Mouse (Mus musculus) cerebellum, adult (tissue): ENCODE data around the gene Wdr43.

ENCODE experiments used
- ATAC-seq: cut with Nextera tagmentation; 2 replicates; pipeline ENCODE4 v1.9.2; 2017; ENCODE audit warnings: mild to moderate bottlenecking, moderate library complexity, mixed read lengths; ENCODE audit not compliant: insufficient number of reproducible peaks, low FRiP score, low TSS enrichment

Wdr43 gene

DNA sequence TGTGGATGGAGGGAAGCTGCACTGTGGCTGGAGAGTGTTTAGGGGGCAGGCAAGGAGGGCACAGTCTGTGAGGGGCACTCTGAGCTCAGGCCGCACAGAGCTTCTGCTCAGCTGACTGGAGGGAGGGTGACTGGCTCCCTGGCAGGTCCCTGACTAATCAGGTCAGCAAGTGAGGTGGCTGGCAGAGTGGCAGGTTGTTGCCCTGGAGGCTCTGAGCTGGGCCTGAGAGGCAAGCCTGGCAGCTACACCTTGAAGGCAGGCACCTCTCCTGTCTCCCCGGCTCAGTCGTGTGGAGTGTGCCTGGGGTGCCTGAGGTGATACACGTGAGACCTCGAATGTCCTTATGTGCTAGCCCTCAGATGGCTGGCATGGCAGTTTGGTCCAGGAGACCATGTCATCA lies 80.7 kb downstream of the Wdr43 start:
- no peak for ATAC-seq

DNA sequence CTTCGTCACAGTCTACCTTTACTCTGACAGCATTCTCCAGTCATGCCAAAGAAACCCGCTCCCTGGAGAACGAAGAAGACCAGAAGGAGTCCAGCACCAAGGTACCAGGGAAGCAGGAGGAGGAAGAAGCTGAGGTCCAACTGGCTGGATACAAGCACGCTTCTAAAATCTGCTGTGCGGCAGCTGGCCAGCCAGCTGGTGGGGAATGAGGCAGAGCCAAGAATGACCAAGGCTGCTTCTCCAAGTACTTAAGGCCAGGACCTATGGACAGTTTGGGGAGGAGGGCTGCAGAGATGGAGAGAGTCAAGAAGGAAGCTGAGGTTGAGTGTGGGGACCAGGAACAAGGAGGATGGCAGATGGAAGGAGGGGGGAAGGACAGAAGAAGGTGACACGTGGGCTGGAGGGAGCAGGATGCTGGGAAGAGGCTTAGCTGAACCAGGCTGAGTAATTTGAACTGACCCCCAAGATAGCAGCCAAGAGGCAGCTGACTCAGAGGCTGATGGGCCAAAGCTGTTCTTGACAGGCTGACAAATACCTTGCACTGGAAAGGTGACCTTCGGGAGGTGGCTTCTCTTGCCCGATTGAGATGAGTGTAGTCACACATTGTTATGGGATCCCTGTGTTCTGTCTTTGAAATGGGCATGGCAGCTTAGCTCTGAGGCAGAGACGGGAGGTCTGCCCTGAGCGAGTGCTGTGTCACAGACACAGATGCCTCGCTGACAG lies 82.4 kb downstream of the Wdr43 start:
- no peak for ATAC-seq

DNA sequence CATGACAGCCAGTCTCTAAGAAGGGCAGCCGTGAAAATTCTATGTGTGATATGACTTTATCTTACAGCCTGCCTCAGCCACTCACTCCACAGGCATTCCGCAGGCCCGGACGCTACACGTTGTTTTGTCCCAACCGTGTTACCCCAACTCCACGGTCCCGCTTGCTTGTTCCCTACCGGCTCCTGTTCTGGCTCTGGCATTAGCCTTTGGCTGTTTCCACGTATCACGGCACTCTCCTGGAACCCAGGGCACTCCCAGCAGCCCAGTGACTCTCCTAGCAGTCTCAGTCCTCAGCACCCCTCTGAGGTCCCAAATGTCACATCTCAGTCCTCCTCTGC lies 82.9 kb downstream of the Wdr43 start:
- ATAC-seq: no peak

DNA sequence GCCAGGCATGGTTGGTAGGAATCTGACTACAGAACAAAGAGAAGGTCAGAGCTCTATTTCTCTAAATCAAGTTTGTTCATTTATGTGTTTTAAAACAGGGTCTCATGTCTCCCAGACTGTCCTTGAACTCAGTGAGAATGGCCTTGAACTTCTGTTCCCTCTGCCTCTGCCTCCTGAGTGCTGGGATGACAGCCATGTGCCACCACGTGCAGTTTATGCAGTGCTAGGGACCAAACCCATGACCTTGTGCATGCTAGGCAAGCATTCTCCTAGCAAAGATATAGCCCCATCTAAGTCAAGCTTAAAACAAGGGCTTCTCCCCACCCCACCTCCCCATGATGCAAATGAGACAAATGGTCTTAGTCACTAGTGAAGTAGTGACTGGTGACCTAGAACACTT lies 89.4 kb downstream of the Wdr43 start:
- no peak for ATAC-seq

DNA sequence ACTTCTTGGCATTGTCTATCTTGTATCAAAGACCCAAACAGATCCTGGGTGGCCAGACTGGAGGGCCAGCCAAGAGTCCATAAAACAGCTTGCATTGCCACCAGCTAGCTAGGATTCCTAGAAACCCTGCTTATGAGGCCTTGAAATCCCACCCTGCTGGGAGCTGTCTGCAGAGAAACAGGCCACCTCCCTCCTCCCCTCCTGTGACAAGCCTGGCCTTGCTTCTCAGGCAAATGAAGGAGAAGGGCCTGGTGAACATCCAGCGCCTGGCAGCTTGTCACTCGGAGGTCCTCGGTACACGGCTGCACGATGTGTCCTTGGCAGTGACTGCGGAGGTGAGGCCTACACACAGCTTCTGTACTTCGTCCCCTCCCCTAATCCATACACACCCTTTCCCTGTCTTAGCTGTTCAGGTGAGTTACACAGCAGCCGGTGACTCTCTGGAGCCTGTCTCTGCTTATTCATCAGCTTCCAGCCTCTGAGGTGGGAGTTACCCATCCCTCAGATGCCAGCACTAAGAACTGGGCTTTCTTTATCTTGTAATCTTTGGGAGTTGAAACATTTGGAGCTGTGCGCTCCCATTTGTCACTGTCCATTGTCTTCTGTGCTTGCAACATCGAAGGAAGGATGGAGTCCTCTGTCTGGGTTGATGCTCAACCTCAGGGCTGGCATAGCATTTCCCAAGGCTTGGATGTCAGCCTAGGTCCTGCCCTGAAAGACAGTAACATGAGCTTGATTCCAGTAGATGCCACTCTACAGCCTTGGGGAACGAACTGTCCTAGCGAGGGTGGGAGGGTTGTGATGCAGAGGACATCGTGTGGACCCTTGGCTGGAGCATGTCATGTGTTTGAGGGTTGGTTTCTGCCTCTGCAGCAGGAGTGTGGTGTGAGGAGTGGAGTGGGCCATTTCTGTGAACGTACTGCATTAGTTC lies 90.1 kb downstream of the Wdr43 start:
- ATAC-seq: no peak

DNA sequence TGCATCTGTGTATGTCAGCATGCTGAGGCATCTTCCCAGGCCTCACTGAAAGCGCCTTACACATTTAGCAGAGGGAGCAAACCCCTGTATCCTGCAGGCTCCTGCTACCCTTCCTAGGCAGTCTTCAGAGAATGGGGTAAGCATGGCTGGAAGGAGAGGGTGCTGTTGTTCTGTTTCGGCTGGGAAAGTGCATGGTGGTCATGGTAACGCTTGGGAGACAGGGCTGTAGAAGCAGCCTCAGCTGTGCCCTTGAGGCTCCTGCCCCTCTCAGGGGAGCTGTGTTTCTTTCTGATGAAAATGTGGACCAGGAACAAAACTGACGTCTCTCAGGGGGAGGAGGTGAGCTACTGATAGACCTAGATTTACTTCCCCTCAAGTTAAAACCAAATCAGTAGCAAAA lies 92.0 kb downstream of the Wdr43 start:
- no peak for ATAC-seq
